Mouse (Mus musculus) C2C12 (cell line): ENCODE results near the gene Btk. TPM values are rescaled to one million over a fixed set of nuclear protein-coding genes. Genes with fewer than 3 reads are reported as not detected.

Experiments
- H3K27me3 ChIP-seq: one replicate; pipeline ENCODE4 v1.6.1; 2011; ENCODE audit not compliant: control insufficient read depth, insufficient read depth, insufficient read length
- H3K36me3 ChIP-seq: one replicate; pipeline ENCODE4 v1.6.1; 2011; ENCODE audit not compliant: control insufficient read depth, insufficient read depth
- H3K4me3 ChIP-seq: one replicate; pipeline ENCODE4 v1.5.1; 2011; ENCODE audit warnings: mild to moderate bottlenecking, control low read depth; ENCODE audit not compliant: poor library complexity, insufficient read depth, severe bottlenecking
- H3K79me2 ChIP-seq: one replicate; pipeline ENCODE4 v1.6.1; 2011; ENCODE audit not compliant: control insufficient read depth, insufficient read depth
- H3K79me3 ChIP-seq: one replicate; pipeline ENCODE4 v1.6.1; 2011; ENCODE audit warnings: low read depth, control low read depth
- H3ac ChIP-seq: one replicate; pipeline ENCODE3; 2011; ENCODE audit warnings: low read depth; ENCODE audit not compliant: control insufficient read depth, insufficient read length
- CEBPB ChIP-seq: IDR thresholded peaks from one replicate; pipeline ENCODE4 v1.6.1; 2011; ENCODE audit warnings: low read depth, mild to moderate bottlenecking, control low read depth, moderate library complexity
- CTCF ChIP-seq: IDR thresholded peaks from one replicate; pipeline ENCODE4 v1.5.1; 2011; ENCODE audit not compliant: control insufficient read depth, insufficient read depth, insufficient read length
- FOSL1 ChIP-seq: IDR thresholded peaks from one replicate; pipeline ENCODE4 v1.8.0; 2011; ENCODE audit warnings: mild to moderate bottlenecking, low read length; ENCODE audit not compliant: poor library complexity, insufficient read depth, severe bottlenecking
- MAX ChIP-seq: IDR thresholded peaks from one replicate; pipeline ENCODE4 v1.6.1; 2011; ENCODE audit warnings: mild to moderate bottlenecking, control low read depth
- MYOD1 ChIP-seq: IDR thresholded peaks from one replicate; pipeline ENCODE4 v1.6.1; 2011; ENCODE audit warnings: low read depth; ENCODE audit not compliant: control insufficient read depth, insufficient read length
- MYOG ChIP-seq: IDR thresholded peaks from one replicate; pipeline ENCODE4 v1.6.1; 2011; ENCODE audit not compliant: control insufficient read depth, insufficient read length; ENCODE audit errors: extremely low read depth
- USF1 ChIP-seq: IDR thresholded peaks from one replicate; pipeline ENCODE4 v1.6.1; 2011; ENCODE audit warnings: low read depth, mild to moderate bottlenecking, control low read depth, moderate library complexity
- polyA plus RNA-seq: library from polyadenylated mRNA; unstranded; fragments of >200 nt; fragmentation: generic; extraction: Trizol; gene quantifications from one replicate; pipeline ENCODE4 v1.2.1, GENCODE M21; 2012; ENCODE audit warnings: missing spikeins

Btk gene
- polyA plus RNA-seq, 1 experiment = not detected

- no peaks in the 10 kb centered on the region for H3K79me2 ChIP-seq
- no peaks in the 10 kb centered on the region for H3K27me3 ChIP-seq
- no peak overlapping the region for H3ac ChIP-seq
- no peaks in the 10 kb centered on the region for H3K79me3 ChIP-seq
- no peak for TF ChIP-seq CEBPB
- no peak for TF ChIP-seq MYOD1
- TF ChIP-seq MAX = no peak
- TF ChIP-seq CTCF = no peak
- no peak for TF ChIP-seq FOSL1
- TF ChIP-seq MYOG = no peak
- no peak for TF ChIP-seq USF1
- no peak overlapping the region for H3K4me3 ChIP-seq
- H3K36me3 ChIP-seq = no peaks in the 10 kb centered on the region
Observed at GRCm38 (mm10) chrX:134577896-134578295, 5.5 kb downstream of the Btk start.

- Histone ChIP-seq H3ac (no peak overlapping the region), H3K4me3 (no peak overlapping the region), H3K36me3 (no peaks in the 10 kb centered on the region), H3K79me3 (no peaks in the 10 kb centered on the region), H3K27me3 (no peaks in the 10 kb centered on the region), H3K79me2 (no peaks in the 10 kb centered on the region)
- no peak for TF ChIP-seq FOSL1
- no peak for TF ChIP-seq USF1
- TF ChIP-seq CTCF = no peak
Observed at GRCm38 (mm10) chrX:134566536-134567222, 16.7 kb downstream of the Btk start.

- H3ac ChIP-seq = no peak overlapping the region
- no peak overlapping the region for H3K4me3 ChIP-seq
- TF ChIP-seq MAX (no peak), CEBPB (no peak), MYOG (no peak), CTCF (no peak), MYOD1 (no peak), FOSL1 (no peak), USF1 (no peak)
- no peaks in the 10 kb centered on the region for H3K36me3 ChIP-seq
- H3K27me3 ChIP-seq = no peaks in the 10 kb centered on the region
- no peaks in the 10 kb centered on the region for H3K79me3 ChIP-seq
- no peaks in the 10 kb centered on the region for H3K79me2 ChIP-seq
Observed at GRCm38 (mm10) chrX:134564326-134564725, 19.0 kb downstream of the Btk start.

GRCm38 (mm10) chrX:134554425-134554824, 28.9 kb downstream of the Btk start:
- Histone ChIP-seq H3K27me3 (no peaks in the 10 kb centered on the region), H3K4me3 (no peak overlapping the region), H3K79me3 (no peaks in the 10 kb centered on the region), H3K36me3 (no peaks in the 10 kb centered on the region), H3ac (no peak overlapping the region), H3K79me2 (no peaks in the 10 kb centered on the region)
- TF ChIP-seq FOSL1 = no peak
- TF ChIP-seq USF1 = no peak
- TF ChIP-seq MAX = no peak
- TF ChIP-seq MYOG = no peak
- TF ChIP-seq CTCF = no peak
- no peak for TF ChIP-seq CEBPB
- no peak for TF ChIP-seq MYOD1

- H3K79me3 ChIP-seq = no peaks in the 10 kb centered on the region
- TF ChIP-seq FOSL1 (no peak), CEBPB (no peak), MYOG (no peak), MYOD1 (no peak), USF1 (no peak), CTCF (no peak), MAX (no peak)
- no peak overlapping the region for H3ac ChIP-seq
- no peaks in the 10 kb centered on the region for H3K79me2 ChIP-seq
- H3K36me3 ChIP-seq = no peaks in the 10 kb centered on the region
- H3K27me3 ChIP-seq = no peaks in the 10 kb centered on the region
- H3K4me3 ChIP-seq = no peak overlapping the region
Observed at GRCm38 (mm10) chrX:134553326-134553725, 30.0 kb downstream of the Btk start.

GRCm38 (mm10) chrX:134550903-134551302, 32.5 kb downstream of the Btk start:
- no peaks in the 10 kb centered on the region for H3K27me3 ChIP-seq
- H3K79me2 ChIP-seq = no peaks in the 10 kb centered on the region
- TF ChIP-seq CTCF (no peak), MYOG (no peak), USF1 (no peak), FOSL1 (no peak), MYOD1 (no peak), MAX (no peak)
- H3K4me3 ChIP-seq = no peak overlapping the region
- no peaks in the 10 kb centered on the region for H3K36me3 ChIP-seq
- no peak overlapping the region for H3ac ChIP-seq
- no peaks in the 10 kb centered on the region for H3K79me3 ChIP-seq
